Mouse (Mus musculus): Measurements from ENCODE around the gene Babam2.

DNA sequence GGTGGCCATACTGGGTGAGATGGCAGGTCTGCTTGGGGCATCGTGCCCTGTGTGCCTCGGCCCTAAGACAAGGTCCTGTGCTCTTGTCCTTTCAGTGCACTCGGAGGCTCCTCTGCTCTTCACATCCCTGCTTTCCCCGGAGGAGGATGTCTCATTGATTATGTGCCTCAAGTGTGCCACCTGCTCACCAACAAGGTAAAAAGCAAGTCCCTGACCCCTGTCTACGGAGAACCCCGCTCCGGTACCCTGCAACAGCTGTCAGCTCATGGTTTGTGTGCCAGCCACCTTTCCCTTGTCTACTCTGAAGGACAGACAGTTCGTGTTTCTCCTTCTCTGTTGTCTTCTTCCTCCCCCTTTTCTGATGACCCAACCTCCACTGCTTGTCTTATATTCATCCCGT lies 303.8 kb downstream of the Babam2 start:
- TF ChIP-seq CTCF (IDR thresholded peaks at IDR 0.05; ENCODE audit: low read depth, low read length) (no peak), POLR2AphosphoS5 (IDR thresholded peaks at IDR 0.05; ENCODE audit: insufficient replicate concordance, low read depth, low read length) (no peak)
